Mouse (Mus musculus) NIH3T3 (cell line): ENCODE results near the gene Ccdc180.
A peak's percentile ranks its signal among the peaks of the same experiment; 100 is the strongest.

Source experiments
- DNase-seq: peaks from one replicate; pipeline ENCODE4 v3.0.0-alpha.2; 2012; ENCODE audit warnings: low read depth

The Ccdc180 gene

GRCm38 (mm10) chr4:45971806-45972447, 81.8 kb downstream of the Ccdc180 start:
- DNase-seq = peak; percentile 97

GRCm38 (mm10) chr4:45972448-45972854, 82.3 kb downstream of the Ccdc180 start:
- DNase-seq = no peak

- no peak for DNase-seq
These were observed 82.8 kb downstream of the Ccdc180 start for GRCm38 (mm10) chr4:45972951-45973350.

DNA sequence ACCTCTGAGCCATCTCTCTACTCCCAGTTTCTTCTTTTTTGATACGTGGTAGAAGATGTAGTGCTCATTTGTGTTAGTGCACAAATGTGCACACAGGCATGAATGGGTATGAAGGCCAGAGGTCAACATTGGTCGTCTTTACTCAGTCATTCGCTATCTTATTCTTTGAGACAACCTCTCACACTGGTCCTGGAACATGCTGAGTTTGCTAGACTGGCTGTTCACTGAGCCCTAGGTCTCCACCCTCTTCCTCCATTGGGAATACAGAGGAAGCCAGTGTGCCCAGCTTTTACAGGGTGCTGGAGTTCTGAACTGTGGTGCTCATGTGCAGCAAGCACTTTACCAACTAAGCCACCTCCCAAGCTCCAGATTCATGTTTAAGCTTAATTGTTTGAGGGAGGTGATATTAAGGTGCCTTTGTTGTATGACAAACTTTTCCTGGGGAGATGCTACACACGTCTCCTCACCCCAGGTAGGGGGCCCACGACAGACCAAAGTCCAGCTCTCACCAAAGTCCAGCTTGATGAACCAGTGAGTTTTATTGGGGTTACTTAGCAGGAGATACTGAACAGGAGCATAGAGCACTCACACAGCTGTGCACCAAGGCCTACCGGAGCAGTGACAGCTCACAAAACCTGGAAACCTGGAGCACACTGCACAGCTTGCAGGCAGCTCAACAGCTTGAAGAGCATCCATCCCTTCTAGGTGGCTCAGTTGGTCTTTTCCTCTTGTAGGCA, 87.0 kb downstream of the Ccdc180 start:
- no peak for DNase-seq

DNA sequence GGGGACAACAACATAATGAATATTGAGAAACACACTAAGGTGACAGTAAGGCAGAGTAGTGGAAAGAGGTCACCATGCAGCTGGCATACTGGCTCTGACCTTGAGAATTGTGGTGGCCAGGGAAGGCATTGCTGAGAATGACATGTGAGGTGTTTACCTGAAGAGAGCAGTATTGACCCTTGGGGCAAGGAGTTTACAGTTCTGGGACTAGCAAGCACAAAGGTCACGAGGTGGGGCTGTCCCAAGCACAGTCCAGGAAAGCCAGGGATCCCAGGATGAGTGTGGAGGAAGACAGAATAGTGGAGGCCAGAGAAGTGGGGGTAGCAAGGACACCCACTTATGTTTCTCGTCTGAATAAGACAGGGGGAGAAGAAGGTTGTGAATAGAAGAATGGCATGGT, 89.8 kb downstream of the Ccdc180 start:
- no peak for DNase-seq

- DNase-seq = peak; percentile 57
These were observed 91.0 kb downstream of the Ccdc180 start for GRCm38 (mm10) chr4:45981054-45981453.

DNA sequence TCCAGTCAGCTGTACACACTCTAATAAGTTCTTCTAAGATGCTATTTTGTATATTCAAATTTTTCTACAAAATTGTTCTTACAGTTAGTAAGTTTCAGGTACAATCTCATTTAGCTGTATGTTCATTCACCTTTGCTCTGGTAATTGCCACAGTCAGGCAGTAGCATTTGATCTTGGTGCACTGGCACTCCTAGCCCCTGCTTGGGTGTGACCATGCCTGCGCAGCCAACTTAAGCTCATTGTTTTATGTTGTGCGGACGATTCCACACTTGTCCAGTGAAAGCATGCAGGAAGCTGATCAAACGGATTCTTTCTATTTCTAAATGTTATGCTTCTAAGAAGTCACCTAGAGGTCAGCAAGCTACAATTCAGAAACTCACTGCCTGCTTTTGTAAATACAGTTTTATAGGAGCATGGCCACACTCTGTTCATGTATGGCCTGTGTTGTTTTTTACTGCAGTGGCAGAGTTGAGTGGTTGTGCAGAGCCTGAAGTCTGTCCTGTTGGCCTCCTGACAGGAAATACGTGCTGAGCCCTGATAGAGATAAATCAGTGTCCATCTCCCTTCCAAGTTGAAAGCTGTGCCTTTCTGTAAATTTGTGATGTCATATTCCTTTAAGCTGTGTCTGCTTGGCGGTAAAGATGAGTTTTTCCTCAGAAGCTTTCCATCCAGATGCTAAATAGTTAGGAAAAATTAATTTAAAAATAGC, 100.5 kb downstream of the Ccdc180 start:
- no peak for DNase-seq

- DNase-seq = no peak
These were observed 108.4 kb downstream of the Ccdc180 start for GRCm38 (mm10) chr4:45998536-45998935.
